Mouse (Mus musculus): ENCODE results near the gene Rsf1. TPM values are rescaled to one million over a fixed set of nuclear protein-coding genes. Genes with fewer than 3 reads are reported as not detected.

Rsf1 gene
- polyA plus RNA-seq (2012; ENCODE audit: low replicate concordance) = 4.4 and 5.8 TPM in 2 replicates

DNA sequence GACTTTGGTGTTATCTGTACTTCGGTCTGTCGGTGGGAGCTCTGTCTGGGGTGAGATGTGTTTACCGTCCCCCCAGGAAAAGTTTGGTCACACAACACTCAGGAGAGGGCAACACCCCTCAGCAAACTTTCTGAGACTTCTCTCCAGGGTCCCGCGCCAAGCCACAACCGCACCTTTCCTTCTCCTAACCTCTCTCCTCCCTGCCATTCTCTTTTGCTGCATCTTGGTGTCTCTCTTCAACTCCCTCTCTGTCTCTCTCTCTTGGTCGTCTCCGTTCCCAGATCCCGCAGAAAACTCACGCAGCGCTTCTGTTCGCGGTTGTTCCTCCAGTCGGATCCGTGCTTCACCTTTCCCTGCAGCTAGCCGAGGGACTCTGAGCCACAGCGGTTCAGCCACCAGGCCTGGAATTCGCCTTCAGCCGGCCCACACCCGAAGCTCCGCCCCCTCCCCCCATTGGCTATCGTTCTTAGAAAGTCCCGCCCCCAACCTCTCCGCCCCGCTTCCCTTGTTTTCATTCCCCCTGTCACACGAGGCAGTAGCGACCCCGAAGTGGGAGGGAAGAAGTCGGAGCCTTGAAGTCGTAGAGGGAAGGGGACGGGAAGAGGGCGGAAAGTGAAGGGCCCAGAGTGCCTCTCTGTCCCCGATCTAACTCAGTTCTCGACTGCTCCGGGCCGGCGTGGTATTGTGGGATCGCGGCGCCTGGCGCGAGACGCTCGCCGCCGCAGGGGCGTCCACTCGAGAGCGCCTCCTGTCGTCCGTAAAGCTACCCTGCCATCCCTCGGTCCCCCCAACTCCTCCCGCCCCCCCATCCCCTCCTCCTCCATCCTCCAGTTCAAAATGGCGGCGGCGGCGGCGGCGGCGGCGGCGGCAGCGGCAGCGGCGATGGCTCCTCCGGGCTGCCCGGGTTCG is at the start of gene Rsf1, which contains the start of gene Aamdc:
Gene Rsf1 (plus strand): TSS at position 823 of the 909 bp plus-strand sequence.
Gene Aamdc (minus strand): TSS at position 431 of the 909 bp plus-strand sequence.

DNA sequence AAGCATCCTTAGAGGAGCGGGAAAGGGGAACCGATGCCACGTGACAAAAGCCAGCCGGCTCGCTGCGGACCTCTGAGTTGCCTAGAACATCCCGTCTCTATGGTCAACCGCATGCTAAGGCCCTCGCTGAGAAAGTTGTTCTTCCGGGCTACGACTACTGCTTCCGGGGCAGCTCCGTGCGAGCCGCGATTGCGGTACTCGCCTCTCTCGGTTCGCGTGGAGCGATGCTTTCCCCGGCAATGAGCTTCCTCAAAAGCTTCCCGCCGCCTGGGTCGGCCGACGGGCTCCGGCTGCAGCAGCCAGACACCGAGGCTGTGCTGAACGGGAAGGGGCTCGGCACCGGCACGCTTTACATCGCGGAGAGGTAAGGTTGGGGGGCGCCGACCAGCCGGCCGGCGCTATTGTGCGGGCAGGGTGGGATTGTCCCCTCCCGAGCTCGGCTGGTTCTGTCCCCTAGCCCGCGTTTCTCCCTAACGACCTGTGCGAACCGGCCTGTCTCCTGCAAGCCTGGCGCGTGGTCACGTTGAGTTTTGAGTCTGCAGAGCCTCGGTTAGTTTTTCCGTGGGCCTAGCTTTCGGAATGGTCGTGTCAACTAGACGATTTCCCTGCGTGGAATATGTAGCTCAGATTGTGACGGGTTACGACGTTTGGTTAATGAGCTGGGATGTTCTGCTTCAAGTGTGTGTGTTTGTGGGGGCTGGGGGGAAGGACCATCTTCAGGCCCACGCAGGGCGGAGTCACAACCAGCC is 117.0 kb downstream of the Rsf1 start, which contains the start of gene Clns1a:
Gene Clns1a (plus strand): TSS at position 129 of the 749 bp plus-strand sequence.

GRCm38 (mm10) chr7:97737638-97738456 is 158.2 kb downstream of the Rsf1 start, which contains the start of gene Aqp11:
Aqp11 (minus strand) TSS chr7:97738289.

Other genes starting within 250 kb of the Rsf1 start
- 0.81 and 1.0 TPM in 2 replicates for gene Usp35, start 247.9 kb upstream of the Rsf1 start, polyA plus RNA-seq (2012; ENCODE audit: low replicate concordance)
- gene Kctd21, start 247.6 kb upstream of the Rsf1 start, polyA plus RNA-seq (2012; ENCODE audit: low replicate concordance) = 0.08 and 0.17 TPM in 2 replicates
- 0.98 and 2.2 TPM in 2 replicates for gene Alg8, start 208.3 kb upstream of the Rsf1 start, polyA plus RNA-seq (2012; ENCODE audit: low replicate concordance)
- gene Ndufc2, start 179.9 kb upstream of the Rsf1 start, polyA plus RNA-seq (2012; ENCODE audit: low replicate concordance) = 66.7 and 266 TPM in 2 replicates
- not detected in 2 replicates for gene Thrsp, start 162.2 kb upstream of the Rsf1 start, polyA plus RNA-seq (2012; ENCODE audit: low replicate concordance)
- 0.91 and 1.2 TPM in 2 replicates for gene Kctd14, start 128.6 kb upstream of the Rsf1 start, polyA plus RNA-seq (2012; ENCODE audit: low replicate concordance)
- 2.5 and 3.5 TPM in 2 replicates for gene Ints4, start 98.9 kb upstream of the Rsf1 start, polyA plus RNA-seq (2012; ENCODE audit: low replicate concordance)
- 2.6 TPM in 1 of 2 replicates, not detected in the other for gene Aamdc, start 392 bp upstream of the Rsf1 start, polyA plus RNA-seq (2012; ENCODE audit: low replicate concordance)
- 20.4 and 34.6 TPM in 2 replicates for gene Clns1a, start 116.7 kb downstream of the Rsf1 start, polyA plus RNA-seq (2012; ENCODE audit: low replicate concordance)
- gene Aqp11, start 158.4 kb downstream of the Rsf1 start, polyA plus RNA-seq (2012; ENCODE audit: low replicate concordance) = 0.92 and 3.6 TPM in 2 replicates
- gene Pak1, start 208.7 kb downstream of the Rsf1 start, polyA plus RNA-seq (2012; ENCODE audit: low replicate concordance) = 3.2 and 8.1 TPM in 2 replicates